ENCODE assay signal across 17 mouse cellular contexts in the genomic region with DNA sequence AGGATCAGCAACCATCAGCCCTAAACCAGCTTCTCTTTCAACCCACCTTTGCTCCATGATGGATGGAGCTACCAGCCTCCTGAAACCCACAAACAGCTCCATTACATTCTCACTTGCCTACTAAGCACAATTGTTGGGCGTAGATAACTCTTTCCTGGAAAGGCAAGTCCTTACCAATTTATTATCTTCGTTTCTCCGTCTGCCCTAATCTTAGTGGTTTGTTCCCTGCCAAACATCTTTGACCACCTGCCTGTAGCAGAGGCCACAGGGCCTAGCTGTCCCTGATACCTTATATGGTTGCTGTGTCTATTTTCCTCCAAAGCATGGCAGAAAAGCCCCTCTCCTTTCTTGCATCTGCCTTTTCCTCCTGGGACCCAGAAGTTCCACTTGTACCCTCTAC. TPM values are rescaled to one million over a fixed set of nuclear protein-coding genes. Genes with fewer than 3 reads are reported as not detected.
"Had no signal": no experiment of that assay in that cellular context is flagged by ENCODE, and none has a peak within 500 bp of the region (broad histone marks: within the 10 kb centered on the region; RNA-seq: fewer than 3 reads in every experiment).

No protein-coding gene starts in this region.

- H3K4me3 ChIP-seq: layer of hippocampus, adult 2 months; limb, embryonic 13.5 days; midbrain, embryonic 13.5 days had no signal

- H3K9me3 ChIP-seq: limb, embryonic 13.5 days; midbrain, embryonic 13.5 days had no signal

- ATAC-seq: midbrain, embryonic 13.5 days had no signal

- H3K9ac ChIP-seq: limb, embryonic 13.5 days; midbrain, embryonic 13.5 days had no signal

- H3K4me1 ChIP-seq: limb, embryonic 13.5 days; midbrain, embryonic 13.5 days had no signal

- H3K36me3 ChIP-seq: limb, embryonic 13.5 days; midbrain, embryonic 13.5 days had no signal

- H3K4me2 ChIP-seq: limb, embryonic 13.5 days; midbrain, embryonic 13.5 days had no signal

- H3K27me3 ChIP-seq: limb, embryonic 13.5 days; midbrain, embryonic 13.5 days had no signal

- H3K27ac ChIP-seq: layer of hippocampus, adult 2 months; limb, embryonic 13.5 days; midbrain, embryonic 13.5 days had no signal

- DNase-seq: kidney, adult 11 months; kidney, postnatal 10 days; kidney, postnatal 4 days; left cerebral cortex, postnatal 4 days; lung, adult 18-20 months; lung, postnatal 36 days; right cerebral cortex, postnatal 4 days; spleen, adult 18-20 months; thymus, postnatal 4 days had no signal

RNA-seq across cellular contexts. Expression of gene Gm13539, which starts 7.0 kb away (rescaled TPM):
- polyA plus RNA-seq: kidney, embryonic 14.5 days; limb, embryonic 13.5 days; lung, embryonic 16.5 days; midbrain, embryonic 13.5 days; midbrain, postnatal 0 days; neural tube, embryonic 14.5 days; stomach, embryonic 14.5 days had no signal

RNA-seq across cellular contexts. Expression of gene Lcn11, which starts 12.3 kb away (rescaled TPM):
- polyA plus RNA-seq: kidney, embryonic 14.5 days; limb, embryonic 13.5 days; lung, embryonic 16.5 days; midbrain, embryonic 13.5 days; midbrain, postnatal 0 days; neural tube, embryonic 14.5 days; stomach, embryonic 14.5 days had no signal

RNA-seq across cellular contexts. Expression of gene Lcn3, which starts 23.7 kb away (rescaled TPM):
- polyA plus RNA-seq: limb, embryonic 13.5 days; lung, embryonic 16.5 days; midbrain, embryonic 13.5 days; midbrain, postnatal 0 days; neural tube, embryonic 14.5 days; stomach, embryonic 14.5 days had no signal

RNA-seq across cellular contexts. Expression of gene Glt6d1, which starts 26.6 kb away (rescaled TPM):
- polyA plus RNA-seq: kidney, embryonic 14.5 days; limb, embryonic 13.5 days; lung, embryonic 16.5 days; midbrain, embryonic 13.5 days; midbrain, postnatal 0 days; neural tube, embryonic 14.5 days; stomach, embryonic 14.5 days had no signal

RNA-seq across cellular contexts. Expression of gene Lcn9, which starts 33.9 kb away (rescaled TPM):
- polyA plus RNA-seq: kidney, embryonic 14.5 days; limb, embryonic 13.5 days; lung, embryonic 16.5 days; midbrain, embryonic 13.5 days; midbrain, postnatal 0 days; neural tube, embryonic 14.5 days; stomach, embryonic 14.5 days had no signal
